ENCODE assay signal across 22 mouse cellular contexts in the genomic region with DNA sequence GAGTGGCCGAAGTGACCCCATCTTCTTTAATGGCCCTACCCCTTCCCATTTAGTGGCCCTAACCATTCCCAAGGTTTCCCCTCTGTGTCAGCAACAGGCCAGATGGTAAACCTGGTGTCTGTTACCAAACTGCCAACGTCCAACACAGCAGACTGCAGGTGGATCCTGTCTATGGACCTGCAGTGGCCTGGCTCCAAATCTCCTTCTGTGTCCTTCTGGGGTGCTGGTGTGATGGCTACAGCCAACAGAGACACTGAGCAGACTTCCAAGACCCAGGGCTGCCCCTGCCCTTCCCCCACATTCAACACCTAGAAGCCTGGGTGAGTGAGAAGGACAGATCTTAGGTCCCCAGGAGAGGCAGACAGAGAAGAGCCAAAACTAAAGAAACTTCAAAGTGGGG.
DNase-seq lines count a peak whose midpoint lies in the region; ATAC-seq and TF ChIP-seq lines count a peak whose summit lies in the region.
"Had no signal": no experiment of that assay in that cellular context is flagged by ENCODE, and none has a peak within 500 bp of the region (broad histone marks: within the 10 kb centered on the region; RNA-seq: fewer than 3 reads in every experiment).

No protein-coding gene starts in this region.

- peak overlapping the region; percentile 15; the same call in 1 of the 2 replicates for H3K27ac ChIP-seq in cerebellum, adult 2 months (ENCODE audit: insufficient read depth, low read length)
- H3K27ac ChIP-seq: embryonic facial prominence, embryonic 10.5 days; forebrain, embryonic 13.5 days; gastrocnemius, adult 2 months; heart, embryonic 10.5 days; hindbrain, embryonic 12.5 days had no signal

- no peak for TF ChIP-seq CTCF in cerebellum, adult 2 months (IDR thresholded peaks at IDR 0.05; ENCODE audit: borderline replicate concordance, insufficient read depth, low read depth, low read length)

- H3K4me1 ChIP-seq in cerebellum, adult 2 months (ENCODE audit: control insufficient read depth, insufficient read depth, low read length), result peaks cover 14% of the 10 kb centered on the region

- DNase-seq in cerebellum, postnatal 4 days (ENCODE audit: low spot score in 2 of 2), result no peak
- DNase-seq in cerebellum, adult 2 months, result peak; percentile 59 to 77
- DNase-seq in cerebellum, postnatal 10 days, result peak; percentile 59 to 73
- DNase-seq in kidney, postnatal 25 days, result no peak
- no peak for DNase-seq in kidney, postnatal 4 days
- no peak for DNase-seq in Muller cell, postnatal 12 days (ENCODE audit: inconsistent ontology term)
- DNase-seq: adrenal gland, postnatal 14 days; B cell, adult 2 months; gastrocnemius, adult 2 months; gastrocnemius, postnatal 36 days; heart, adult 18-20 months; heart, postnatal 10 days; heart, postnatal 4 days; kidney, adult 11 months had no signal

- ATAC-seq in cerebellum, adult (ENCODE audit: insufficient number of reproducible peaks, low FRiP score, low TSS enrichment), result peak; percentile 80
- ATAC-seq: CD4-positive, CD25-positive, alpha-beta regulatory T cell, adult 4 months; forebrain, embryonic 13.5 days; hindbrain, embryonic 16.5 days; inflammation-experienced regulatory T-cells, adult 6 months had no signal

- H3K27me3 ChIP-seq in cerebellum, adult 2 months (ENCODE audit: control insufficient read depth, insufficient read depth, low read length), result no peaks in the 10 kb centered on the region
- H3K27me3 ChIP-seq: forebrain, embryonic 13.5 days; hindbrain, embryonic 12.5 days had no signal

- 15% methylated on average over 2 of the region's 2 CpGs for WGBS in cerebellum, adult 2 months

- no peak for TF ChIP-seq POLR2A in cerebellum, adult 2 months (IDR thresholded peaks at IDR 0.05; ENCODE audit: borderline replicate concordance, insufficient read depth, low read length)

- H3K4me3 ChIP-seq in cerebellum, adult 2 months (replicated peaks; ENCODE audit: insufficient read depth, low read depth, low read length), result no peak overlapping the region
- H3K4me3 ChIP-seq: embryonic facial prominence, embryonic 10.5 days; forebrain, embryonic 13.5 days; gastrocnemius, adult 2 months; heart, embryonic 10.5 days; hindbrain, embryonic 12.5 days had no signal

Comparison
In these comparisons a context has a peak if more than half of its experiments do, and no peak if none do; other contexts are left out.
1. DNase-seq: peak in cerebellum, adult 2 months (2 of 2) and cerebellum, postnatal 10 days (2 of 2); none in cerebellum, postnatal 4 days (0 of 2), kidney, postnatal 25 days (0 of 2), kidney, postnatal 4 days (0 of 2) and Muller cell, postnatal 12 days (single experiment).